Mouse (Mus musculus): ENCODE data around the gene Inca1. TPM values are rescaled to one million over a fixed set of nuclear protein-coding genes. Genes with fewer than 3 reads are reported as not detected.
A peak's percentile ranks its signal among the peaks of the same experiment; 100 is the strongest.

The Inca1 gene
- total and polyA plus RNA-seq, 3 experiments, result 1.7 to 3.8 (median 3.4) TPM

DNA sequence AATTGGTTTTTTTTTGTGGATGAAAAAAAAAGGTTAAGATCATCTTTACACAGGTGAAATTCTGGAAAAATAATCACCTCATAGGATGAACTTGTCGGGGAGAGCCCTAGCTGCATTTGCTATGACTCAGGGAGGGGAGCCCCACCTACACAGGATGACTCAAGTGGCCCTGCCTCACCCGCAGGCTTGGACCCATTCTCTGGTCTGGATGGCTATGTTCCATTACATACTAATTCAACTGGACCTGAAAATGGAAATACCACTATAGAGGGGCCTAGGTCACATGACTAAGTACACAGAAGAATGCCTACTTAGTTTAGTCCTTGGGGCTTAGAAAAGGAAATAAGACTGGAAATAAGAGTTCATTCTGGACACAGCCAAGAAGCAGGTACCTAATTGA lies 48.6 kb downstream of the Inca1 start (continued):
- TF ChIP-seq TCF12 (IDR thresholded peaks at IDR 0.05; ENCODE audit: low read depth, low read length) (0 out of 2 replicates have a peak, but pooled peaks have one; percentile 26), ZNF384 (IDR thresholded peaks at IDR 0.05; ENCODE audit: low read depth, low read length) (no peak; the same call in 1 of the 2 replicates), MAFK (IDR thresholded peaks at IDR 0.05; ENCODE audit: insufficient replicate concordance, low read length) (no peak), KAT2A (IDR thresholded peaks at IDR 0.05; ENCODE audit: insufficient replicate concordance, low read length) (no peak), ZKSCAN1 (IDR thresholded peaks at IDR 0.05; ENCODE audit: borderline replicate concordance, low read depth, low read length) (no peak), USF2 (conservative IDR thresholded peaks at IDR 0.05; ENCODE audit: low read depth, low read length) (no peak; the same call in 1 of the 2 replicates), EP300 (IDR thresholded peaks at IDR 0.05; ENCODE audit: low read length) (peak; percentile 61; the same call in 1 of the 2 replicates), GABPA (IDR thresholded peaks at IDR 0.05; ENCODE audit: insufficient replicate concordance, low read depth, low read length) (no peak), IRF4 (IDR thresholded peaks at IDR 0.05; ENCODE audit: low read depth, low read length) (peak; percentile 46; the same call in 1 of the 2 replicates), TBP (conservative IDR thresholded peaks at IDR 0.05; ENCODE audit: low read depth, low read length) (no peak), RCOR1 (conservative IDR thresholded peaks at IDR 0.05; ENCODE audit: low read depth, low read length) (peak; percentile 72; the same call in 1 of the 2 replicates), MEF2A (IDR thresholded peaks at IDR 0.05; ENCODE audit: borderline replicate concordance, low read depth, low read length) (peak; percentile 40; the same call in 1 of the 2 replicates), POLR2A (IDR thresholded peaks at IDR 0.05; ENCODE audit: low read depth, low read length) (no peak), JUN (IDR thresholded peaks at IDR 0.05; ENCODE audit: insufficient read depth, low read depth, low read length) (no peak), RAD21 (IDR thresholded peaks at IDR 0.05; ENCODE audit: low read depth, low read length) (no peak), SMC3 (IDR thresholded peaks at IDR 0.05; ENCODE audit: low read depth, low read length) (0 out of 2 replicates have a peak, but pooled peaks have one; percentile 10), UBTF (IDR thresholded peaks at IDR 0.05; ENCODE audit: low read depth, low read length) (no peak), CTCF (conservative IDR thresholded peaks at IDR 0.05 in 1 of 2, IDR thresholded peaks at IDR 0.05 in 1 of 2; ENCODE audit: low read depth in 2 of 2, low read length in 2 of 2) (no peak)

DNA sequence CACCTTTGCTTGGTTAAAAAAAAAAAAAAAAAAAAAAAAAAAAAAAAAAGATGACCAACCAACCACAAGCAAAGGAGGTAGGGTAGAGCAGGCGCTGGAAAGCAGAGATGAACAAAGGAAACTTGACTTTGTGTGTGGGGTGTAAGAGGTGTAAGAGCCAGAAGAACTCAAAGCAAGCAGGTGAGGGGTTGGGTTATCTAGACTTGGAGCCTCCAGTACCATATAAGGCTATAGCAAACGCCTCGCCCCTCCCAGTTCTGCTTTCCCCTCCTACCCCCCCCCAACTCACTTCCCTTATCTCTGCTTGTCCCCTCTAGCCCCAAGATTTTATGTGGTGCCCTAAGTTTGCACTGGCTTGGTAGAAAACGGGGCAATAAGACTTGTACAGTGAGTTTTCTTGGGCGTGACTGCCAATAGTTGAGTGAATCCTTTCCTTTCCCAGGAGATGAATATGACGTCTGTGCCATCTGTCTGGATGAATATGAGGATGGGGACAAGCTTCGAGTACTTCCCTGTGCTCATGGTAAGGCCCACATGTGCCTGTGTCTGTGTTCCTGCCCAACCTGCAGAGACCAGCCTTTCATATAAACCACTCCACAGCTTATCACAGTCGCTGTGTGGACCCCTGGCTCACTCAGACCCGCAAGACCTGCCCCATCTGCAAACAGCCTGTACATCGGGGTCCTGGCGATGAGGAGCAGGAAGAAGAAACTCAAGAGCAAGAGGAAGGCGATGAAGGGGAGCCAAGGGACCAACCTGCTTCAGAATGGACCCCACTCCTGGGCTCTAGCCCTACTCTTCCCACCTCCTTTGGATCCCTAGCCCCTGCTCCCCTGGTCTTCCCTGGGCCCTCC lies 49.4 kb downstream of the Inca1 start:
- in situ Hi-C loops (cut with MboI; ENCODE audit: low pct_ligation_motif_present, low pct_unique_long_range_greater_than_20kb, low sequenced_read_pairs), result no loop called here
- Histone ChIP-seq H3K27ac (ENCODE audit: insufficient read depth, low read depth) (peak overlapping the region; percentile 55), H3K9me3 (replicated peaks; ENCODE audit: low read length) (no peaks in the 10 kb centered on the region), H3K36me3 (replicated peaks in 1 of 2; ENCODE audit: control insufficient read depth in 1 of 2, insufficient read depth in 1 of 2, low read length in 1 of 2) (peaks cover 38 to 53% of the 10 kb centered on the region in 2 experiments), H3K4me3 (replicated peaks in 1 of 3; ENCODE audit: low read depth in 2 of 3, low read length in 2 of 3, poor library complexity in 1 of 3) (peak overlapping the region in 1 of 3 experiments; percentile 7), H3K4me2 (ENCODE audit: insufficient read depth, low read depth, poor library complexity, severe bottlenecking) (peak overlapping the region; percentile 50), H3K4me1 (ENCODE audit: control insufficient read depth in 1 of 2, insufficient read depth in 2 of 2) (peaks cover 22 to 49% of the 10 kb centered on the region in 2 experiments), H3K27me3 (replicated peaks) (no peaks in the 10 kb centered on the region), H3K9ac (ENCODE audit: insufficient read depth, low read depth) (peak overlapping the region; percentile 9; the same call in 1 of the 2 replicates), H3K79me2 (replicated peaks; ENCODE audit: control insufficient read depth, extremely low read depth, insufficient read depth, poor library complexity, severe bottlenecking) (peaks cover 76% of the 10 kb centered on the region)
- dilution Hi-C loops (cut with MboI; ENCODE audit: extremely low pct_ligation_motif_present, extremely low pct_unique_long_range_greater_than_20kb, low sequenced_read_pairs), result no loop called here
- peak; percentile 82 for DNase-seq (ENCODE audit: extremely low read depth)
- TF ChIP-seq MEF2A (IDR thresholded peaks at IDR 0.05; ENCODE audit: borderline replicate concordance, low read depth, low read length) (no peak), SIN3A (IDR thresholded peaks at IDR 0.05; ENCODE audit: low read length) (peak; percentile 35; the same call in 1 of the 2 replicates), GABPA (IDR thresholded peaks at IDR 0.05; ENCODE audit: insufficient replicate concordance, low read depth, low read length) (no peak), MXI1 (IDR thresholded peaks at IDR 0.05; ENCODE audit: low read depth, low read length) (0 out of 2 replicates have a peak, but pooled peaks have one; percentile 4), PAX5 (IDR thresholded peaks at IDR 0.05; ENCODE audit: low read length) (no peak), CHD2 (IDR thresholded peaks at IDR 0.05; ENCODE audit: low read length) (peak; percentile 12), IRF4 (IDR thresholded peaks at IDR 0.05; ENCODE audit: low read depth, low read length) (peak; percentile 70), USF1 (IDR thresholded peaks at IDR 0.05; ENCODE audit: low read depth, low read length) (no peak), POLR2A (IDR thresholded peaks at IDR 0.05; ENCODE audit: low read depth, low read length) (peak; percentile 61), MAZ (IDR thresholded peaks at IDR 0.05; ENCODE audit: low read depth, low read length) (peak; percentile 88), BHLHE40 (IDR thresholded peaks at IDR 0.05; ENCODE audit: low read depth, low read length) (no peak), ZKSCAN1 (IDR thresholded peaks at IDR 0.05; ENCODE audit: borderline replicate concordance, low read depth, low read length) (no peak), JUND (conservative IDR thresholded peaks at IDR 0.05; ENCODE audit: low read depth, low read length) (no peak), MYC (IDR thresholded peaks at IDR 0.05; ENCODE audit: low read depth, low read length) (0 out of 2 replicates have a peak, but pooled peaks have one; percentile 22), MAX (IDR thresholded peaks at IDR 0.05; ENCODE audit: low read length) (no peak), RCOR1 (conservative IDR thresholded peaks at IDR 0.05; ENCODE audit: low read depth, low read length) (0 out of 2 replicates have a peak, but pooled peaks have one; percentile 13), TCF12 (IDR thresholded peaks at IDR 0.05; ENCODE audit: low read depth, low read length) (0 out of 2 replicates have a peak, but pooled peaks have one; percentile 20), CTCF (conservative IDR thresholded peaks at IDR 0.05 in 1 of 2, IDR thresholded peaks at IDR 0.05 in 1 of 2; ENCODE audit: low read depth in 2 of 2, low read length in 2 of 2) (no peak), NELFE (IDR thresholded peaks at IDR 0.05; ENCODE audit: low read depth, low read length) (no peak), HCFC1 (IDR thresholded peaks at IDR 0.05; ENCODE audit: low read depth, low read length) (no peak), ETS1 (conservative IDR thresholded peaks at IDR 0.05; ENCODE audit: low read depth, low read length) (no peak), POLR2AphosphoS2 (IDR thresholded peaks at IDR 0.05; ENCODE audit: low read depth, low read length) (peak; percentile 71), CHD1 (IDR thresholded peaks at IDR 0.05; ENCODE audit: low read depth, low read length) (no peak), EP300 (IDR thresholded peaks at IDR 0.05; ENCODE audit: low read length) (0 out of 2 replicates have a peak, but pooled peaks have one; percentile 24)
